Mouse (Mus musculus): ENCODE results near the gene Intu. TPM values are rescaled to one million over a fixed set of nuclear protein-coding genes. Genes with fewer than 3 reads are reported as not detected.
A peak's percentile ranks its signal among the peaks of the same experiment; 100 is the strongest.

Intu gene
- polyA plus RNA-seq, 1 experiment from 2014 or later: 3.7 TPM

GRCm38 (mm10) chr3:40508927-40509576 is 22.0 kb upstream of the Intu start:
- H3K9ac ChIP-seq (replicated peaks; ENCODE audit: low read length): no peak overlapping the region
- H3K9me3 ChIP-seq (ENCODE audit: control insufficient read depth, low read length): no peaks in the 10 kb centered on the region
- no peaks in the 10 kb centered on the region for H3K4me1 ChIP-seq (ENCODE audit: control insufficient read depth, insufficient read depth, low read length)
- no peaks in the 10 kb centered on the region for H3K36me3 ChIP-seq (ENCODE audit: control insufficient read depth, insufficient read depth, low read length)
- ATAC-seq (ENCODE audit: low FRiP score, low TSS enrichment) (no peak), DNase-seq (no peak)
- no peak overlapping the region for H3K27ac ChIP-seq (replicated peaks; ENCODE audit: low read depth, low read length)
- H3K4me2 ChIP-seq (ENCODE audit: low read length): no peak overlapping the region
- H3K4me3 ChIP-seq (replicated peaks; ENCODE audit: low read depth, low read length): no peak overlapping the region
- H3K27me3 ChIP-seq (ENCODE audit: control insufficient read depth, insufficient read depth, low read length): no peaks in the 10 kb centered on the region
- 87% methylated on average over 6 of the region's 6 CpGs for WGBS

GRCm38 (mm10) chr3:40510567-40510966 is 20.5 kb upstream of the Intu start:
- 80% methylated on average over 6 of the region's 6 CpGs for WGBS
- DNase-seq (peak; percentile 3), ATAC-seq (ENCODE audit: low FRiP score, low TSS enrichment) (no peak)
- Histone ChIP-seq H3K9me3 (ENCODE audit: control insufficient read depth, low read length) (no peaks in the 10 kb centered on the region), H3K36me3 (ENCODE audit: control insufficient read depth, insufficient read depth, low read length) (no peaks in the 10 kb centered on the region), H3K4me3 (replicated peaks; ENCODE audit: low read depth, low read length) (no peak overlapping the region), H3K27ac (replicated peaks; ENCODE audit: low read depth, low read length) (no peak overlapping the region), H3K27me3 (ENCODE audit: control insufficient read depth, insufficient read depth, low read length) (no peaks in the 10 kb centered on the region), H3K4me2 (ENCODE audit: low read length) (no peak overlapping the region), H3K4me1 (ENCODE audit: control insufficient read depth, insufficient read depth, low read length) (no peaks in the 10 kb centered on the region), H3K9ac (replicated peaks; ENCODE audit: low read length) (no peak overlapping the region)

- H3K9ac ChIP-seq (replicated peaks; ENCODE audit: low read length): no peak overlapping the region
- ATAC-seq (ENCODE audit: low FRiP score, low TSS enrichment): no peak
- H3K9me3 ChIP-seq (ENCODE audit: control insufficient read depth, low read length): no peaks in the 10 kb centered on the region
- H3K27ac ChIP-seq (replicated peaks; ENCODE audit: low read depth, low read length): no peak overlapping the region
- no peak overlapping the region for H3K4me3 ChIP-seq (replicated peaks; ENCODE audit: low read depth, low read length)
- no peak for DNase-seq
- H3K4me1 ChIP-seq (ENCODE audit: control insufficient read depth, insufficient read depth, low read length): no peaks in the 10 kb centered on the region
- H3K27me3 ChIP-seq (ENCODE audit: control insufficient read depth, insufficient read depth, low read length): no peaks in the 10 kb centered on the region
- WGBS: 83% methylated on average over 13 of the region's 13 CpGs
- no peak overlapping the region for H3K4me2 ChIP-seq (ENCODE audit: low read length)
- H3K36me3 ChIP-seq (ENCODE audit: control insufficient read depth, insufficient read depth, low read length): no peaks in the 10 kb centered on the region
Measured at GRCm38 (mm10) chr3:40512936-40513829, 17.9 kb upstream of the Intu start.

GRCm38 (mm10) chr3:40518240-40518639 is 12.8 kb upstream of the Intu start:
- WGBS: 69% methylated on average over 3 of the region's 3 CpGs
- H3K27me3 ChIP-seq (ENCODE audit: control insufficient read depth, insufficient read depth, low read length): 0 out of 2 replicates have a peak, but pooled peaks cover 5% of the 10 kb centered on the region
- no peaks in the 10 kb centered on the region for H3K9me3 ChIP-seq (ENCODE audit: control insufficient read depth, low read length)

GRCm38 (mm10) chr3:40519555-40519954 is 11.5 kb upstream of the Intu start:
- H3K36me3 ChIP-seq (ENCODE audit: control insufficient read depth, insufficient read depth, low read length): no peaks in the 10 kb centered on the region
- DNase-seq (no peak), ATAC-seq (ENCODE audit: low FRiP score, low TSS enrichment) (no peak)
- no peaks in the 10 kb centered on the region for H3K4me1 ChIP-seq (ENCODE audit: control insufficient read depth, insufficient read depth, low read length)
- H3K9me3 ChIP-seq (ENCODE audit: control insufficient read depth, low read length): no peaks in the 10 kb centered on the region
- H3K4me2 ChIP-seq (ENCODE audit: low read length): no peak overlapping the region
- no peak overlapping the region for H3K9ac ChIP-seq (replicated peaks; ENCODE audit: low read length)
- no peak overlapping the region for H3K4me3 ChIP-seq (replicated peaks; ENCODE audit: low read depth, low read length)
- H3K27me3 ChIP-seq (ENCODE audit: control insufficient read depth, insufficient read depth, low read length): 0 out of 2 replicates have a peak, but pooled peaks cover 5% of the 10 kb centered on the region
- 80% methylated on average over 3 of the region's 3 CpGs for WGBS
- H3K27ac ChIP-seq (replicated peaks; ENCODE audit: low read depth, low read length): no peak overlapping the region

More at GRCm38 (mm10) chr3:40518240-40518639, 12.8 kb upstream of the Intu start:
- Histone ChIP-seq H3K9ac (replicated peaks; ENCODE audit: low read length) (no peak overlapping the region), H3K36me3 (ENCODE audit: control insufficient read depth, insufficient read depth, low read length) (no peaks in the 10 kb centered on the region), H3K27ac (replicated peaks; ENCODE audit: low read depth, low read length) (no peak overlapping the region), H3K4me1 (ENCODE audit: control insufficient read depth, insufficient read depth, low read length) (no peaks in the 10 kb centered on the region), H3K4me3 (replicated peaks; ENCODE audit: low read depth, low read length) (no peak overlapping the region), H3K4me2 (ENCODE audit: low read length) (no peak overlapping the region)
- no peak for DNase-seq
- ATAC-seq (ENCODE audit: low FRiP score, low TSS enrichment): no peak

- ATAC-seq (ENCODE audit: low FRiP score, low TSS enrichment): no peak
- no peak overlapping the region for H3K27ac ChIP-seq (replicated peaks; ENCODE audit: low read depth, low read length)
- 0 out of 2 replicates have a peak, but pooled peaks cover 5% of the 10 kb centered on the region for H3K27me3 ChIP-seq (ENCODE audit: control insufficient read depth, insufficient read depth, low read length)
- H3K9ac ChIP-seq (replicated peaks; ENCODE audit: low read length): no peak overlapping the region
- no peak overlapping the region for H3K4me3 ChIP-seq (replicated peaks; ENCODE audit: low read depth, low read length)
- no peak overlapping the region for H3K4me2 ChIP-seq (ENCODE audit: low read length)
- no peaks in the 10 kb centered on the region for H3K4me1 ChIP-seq (ENCODE audit: control insufficient read depth, insufficient read depth, low read length)
- H3K36me3 ChIP-seq (ENCODE audit: control insufficient read depth, insufficient read depth, low read length): no peaks in the 10 kb centered on the region
- peak; percentile 5 for DNase-seq
- 97% methylated on average over 3 of the region's 3 CpGs for WGBS
- H3K9me3 ChIP-seq (ENCODE audit: control insufficient read depth, low read length): no peaks in the 10 kb centered on the region
Measured at GRCm38 (mm10) chr3:40520567-40520966, 10.5 kb upstream of the Intu start.

GRCm38 (mm10) chr3:40522446-40522845 is 8.6 kb upstream of the Intu start:
- H3K27me3 ChIP-seq (ENCODE audit: control insufficient read depth, insufficient read depth, low read length): 0 out of 2 replicates have a peak, but pooled peaks cover 5% of the 10 kb centered on the region
- H3K9ac ChIP-seq (replicated peaks; ENCODE audit: low read length): no peak overlapping the region
- no peaks in the 10 kb centered on the region for H3K36me3 ChIP-seq (ENCODE audit: control insufficient read depth, insufficient read depth, low read length)
- H3K4me3 ChIP-seq (replicated peaks; ENCODE audit: low read depth, low read length): no peak overlapping the region
- H3K4me2 ChIP-seq (ENCODE audit: low read length): no peak overlapping the region
- no peaks in the 10 kb centered on the region for H3K4me1 ChIP-seq (ENCODE audit: control insufficient read depth, insufficient read depth, low read length)
- no peak overlapping the region for H3K27ac ChIP-seq (replicated peaks; ENCODE audit: low read depth, low read length)
- DNase-seq (no peak), ATAC-seq (ENCODE audit: low FRiP score, low TSS enrichment) (no peak)
- WGBS: 49% methylated on average over 6 of the region's 6 CpGs
- H3K9me3 ChIP-seq (ENCODE audit: control insufficient read depth, low read length): no peaks in the 10 kb centered on the region

- no peaks in the 10 kb centered on the region; the same call in 1 of the 2 replicates for H3K4me1 ChIP-seq (ENCODE audit: control insufficient read depth, insufficient read depth, low read length)
- no peaks in the 10 kb centered on the region for H3K9me3 ChIP-seq (ENCODE audit: control insufficient read depth, low read length)
- H3K27me3 ChIP-seq (ENCODE audit: control insufficient read depth, insufficient read depth, low read length): 0 out of 2 replicates have a peak, but pooled peaks cover 5% of the 10 kb centered on the region
- H3K36me3 ChIP-seq (ENCODE audit: control insufficient read depth, insufficient read depth, low read length): no peaks in the 10 kb centered on the region
- H3K4me2 ChIP-seq (ENCODE audit: low read length): no peak overlapping the region; the same call in 1 of the 2 replicates
- H3K9ac ChIP-seq (replicated peaks; ENCODE audit: low read length): peak overlapping the region; percentile 31; the same call in 1 of the 2 replicates
- no peak overlapping the region for H3K4me3 ChIP-seq (replicated peaks; ENCODE audit: low read depth, low read length)
- ATAC-seq (ENCODE audit: low FRiP score, low TSS enrichment) (no peak), DNase-seq (peak; percentile 7)
- 62% methylated on average over 14 of the region's 14 CpGs for WGBS
- no peak overlapping the region for H3K27ac ChIP-seq (replicated peaks; ENCODE audit: low read depth, low read length)
Measured at GRCm38 (mm10) chr3:40522846-40523245, 8.2 kb upstream of the Intu start.
